ENCODE assay signal across 8 mouse cellular contexts in the genomic region with DNA sequence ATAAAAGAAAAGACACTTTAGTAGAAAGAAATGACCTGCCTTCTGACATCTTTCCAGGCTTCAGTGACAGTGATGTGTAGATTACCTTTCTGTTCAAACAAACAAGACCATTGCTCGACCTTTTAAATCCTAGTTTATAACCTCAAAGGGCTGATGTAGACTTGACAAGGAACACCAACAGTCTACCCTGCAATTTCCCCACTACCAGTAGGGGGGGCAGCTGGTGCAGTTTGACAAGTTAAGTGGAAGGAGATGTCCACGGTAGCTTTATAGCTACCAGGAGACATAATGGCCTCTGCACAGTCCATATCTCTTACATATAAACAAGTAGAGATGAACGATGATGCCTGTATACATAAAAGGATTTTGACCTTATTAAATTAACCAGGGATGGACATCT.
DNase-seq lines count a peak whose midpoint lies in the region; ATAC-seq and TF ChIP-seq lines count a peak whose summit lies in the region.

No protein-coding gene starts in this region.

- no peaks in the 10 kb centered on the region for H3K4me1 ChIP-seq in hindbrain, embryonic 11.5 days (replicated peaks; ENCODE audit: control insufficient read depth, insufficient read depth, low read length)
- no peaks in the 10 kb centered on the region for H3K4me1 ChIP-seq in hindbrain, embryonic 16.5 days (ENCODE audit: control insufficient read depth, insufficient read depth, low read depth, low read length)
- H3K4me1 ChIP-seq in ES-E14 (ENCODE audit: control insufficient read depth in 2 of 2, insufficient read depth in 2 of 2, low read length in 2 of 2, poor library complexity in 1 of 2): peaks cover 2 to 11% of the 10 kb centered on the region in 2 experiments; a peak in 3 of 4 replicates
- H3K4me1 ChIP-seq in lung, postnatal 0 days (ENCODE audit: insufficient read depth, low read depth, low read length): no peaks in the 10 kb centered on the region

- no peak for ATAC-seq in hindbrain, embryonic 11.5 days (ENCODE audit: low FRiP score)
- no peak for ATAC-seq in hindbrain, embryonic 16.5 days
- ATAC-seq in lung, postnatal 0 days: no peak

- no peaks in the 10 kb centered on the region for H3K9me3 ChIP-seq in hindbrain, embryonic 11.5 days (ENCODE audit: control insufficient read depth, low read length)
- no peaks in the 10 kb centered on the region for H3K9me3 ChIP-seq in hindbrain, embryonic 16.5 days (ENCODE audit: control insufficient read depth, low read length)
- H3K9me3 ChIP-seq in ES-E14 (ENCODE audit: control insufficient read depth, insufficient read depth, low read depth, low read length): no peaks in the 10 kb centered on the region
- no peaks in the 10 kb centered on the region for H3K9me3 ChIP-seq in lung, postnatal 0 days (ENCODE audit: low read length)

- in situ Hi-C loops in ES-E14 (cut with MboI; ENCODE audit: low sequenced_read_pairs in 2 of 2, unreplicated experiment in 2 of 2): no loop called here

- H3K4me2 ChIP-seq in hindbrain, embryonic 11.5 days (replicated peaks; ENCODE audit: low read depth, low read length): no peak overlapping the region
- H3K4me2 ChIP-seq in hindbrain, embryonic 16.5 days (ENCODE audit: low read length): no peak overlapping the region
- H3K4me2 ChIP-seq in lung, postnatal 0 days (replicated peaks; ENCODE audit: low read depth, low read length): no peak overlapping the region

- 54% methylated on average over 3 of the region's 3 CpGs for WGBS in hindbrain, embryonic 11.5 days
- WGBS in hindbrain, embryonic 16.5 days: 62% methylated on average over 3 of the region's 3 CpGs
- 18% methylated on average over 3 of the region's 3 CpGs for WGBS in lung, postnatal 0 days

- TF ChIP-seq CTCF in lung, postnatal 0 days (IDR thresholded peaks at IDR 0.05): peak; percentile 78

- no peaks in the 10 kb centered on the region for H3K36me3 ChIP-seq in hindbrain, embryonic 11.5 days (ENCODE audit: control insufficient read depth, insufficient read depth, low read length)
- H3K36me3 ChIP-seq in hindbrain, embryonic 16.5 days (ENCODE audit: control insufficient read depth, insufficient read depth, low read length): no peaks in the 10 kb centered on the region
- H3K36me3 ChIP-seq in ES-E14 (ENCODE audit: control insufficient read depth, insufficient read depth, low read length, poor library complexity, severe bottlenecking): no peaks in the 10 kb centered on the region
- no peaks in the 10 kb centered on the region for H3K36me3 ChIP-seq in lung, postnatal 0 days (ENCODE audit: insufficient read depth, low read length)

- no peak overlapping the region for H3K4me3 ChIP-seq in hindbrain, embryonic 11.5 days (ENCODE audit: low read depth, low read length)
- H3K4me3 ChIP-seq in hindbrain, embryonic 16.5 days (ENCODE audit: low read length): no peak overlapping the region
- no peak overlapping the region for H3K4me3 ChIP-seq in ES-E14 (ENCODE audit: insufficient read depth in 1 of 2, low read depth in 1 of 2, low read length in 2 of 2, poor library complexity in 1 of 2, severe bottlenecking in 1 of 2)
- H3K4me3 ChIP-seq in lung, postnatal 0 days (ENCODE audit: low read depth, low read length): no peak overlapping the region

- H3K27ac ChIP-seq in hindbrain, embryonic 11.5 days (ENCODE audit: low read depth, low read length): no peak overlapping the region
- no peak overlapping the region for H3K27ac ChIP-seq in hindbrain, embryonic 16.5 days (ENCODE audit: low read depth, low read length)
- no peak overlapping the region for H3K27ac ChIP-seq in ES-E14 (ENCODE audit: insufficient read depth, low read depth, low read length, poor library complexity, severe bottlenecking)
- H3K27ac ChIP-seq in lung, postnatal 0 days (ENCODE audit: low read length): no peak overlapping the region

- no peak overlapping the region for H3K9ac ChIP-seq in hindbrain, embryonic 11.5 days (ENCODE audit: low read depth, low read length)
- no peak overlapping the region for H3K9ac ChIP-seq in hindbrain, embryonic 16.5 days (ENCODE audit: low read depth, low read length)
- H3K9ac ChIP-seq in ES-E14 (ENCODE audit: insufficient read depth, low read depth, low read length, poor library complexity, severe bottlenecking): no peak overlapping the region
- H3K9ac ChIP-seq in lung, postnatal 0 days (replicated peaks; ENCODE audit: low read depth): no peak overlapping the region

- H3K27me3 ChIP-seq in hindbrain, embryonic 11.5 days (ENCODE audit: control insufficient read depth, insufficient read depth, low read length): no peaks in the 10 kb centered on the region
- no peaks in the 10 kb centered on the region for H3K27me3 ChIP-seq in hindbrain, embryonic 16.5 days (replicated peaks; ENCODE audit: control insufficient read depth, insufficient read depth, low read length)
- no peaks in the 10 kb centered on the region for H3K27me3 ChIP-seq in lung, postnatal 0 days (replicated peaks; ENCODE audit: insufficient read depth, low read length)

- TF ChIP-seq EP300 in lung, postnatal 0 days (IDR thresholded peaks at IDR 0.05): no peak

- DNase-seq in hindbrain, embryonic 11.5 days (ENCODE audit: low spot score): peak; percentile 68
- peak; percentile 60 for DNase-seq in ES-E14 (ENCODE audit: low read depth, low spot score)
- DNase-seq in cerebellum, adult 11-12 months: peak; percentile 53
- peak; percentile 61 to 68 for DNase-seq in frontal cortex, postnatal 36 days (ENCODE audit: low spot score in 2 of 2)
- peak; percentile 79 for DNase-seq in layer of hippocampus, adult 11-12 months (ENCODE audit: low spot score)
- DNase-seq in lung, postnatal 0 days (ENCODE audit: low spot score): peak; percentile 48
- peak; percentile 1 for DNase-seq in thymus, postnatal 25 days

TF ChIP-seq in ES-E14, 5 proteins besides CTCF, POLR2A, EP300 and RAD21:
- TF ChIP-seq ZNF384 (IDR thresholded peaks at IDR 0.05; ENCODE audit: low read depth, low read length) (no peak), HCFC1 (IDR thresholded peaks at IDR 0.05; ENCODE audit: borderline replicate concordance, insufficient read depth, low read length) (no peak), CHD2 (IDR thresholded peaks at IDR 0.05; ENCODE audit: low read depth, low read length) (no peak), MAFK (IDR thresholded peaks at IDR 0.05; ENCODE audit: insufficient read depth, low read depth, low read length) (no peak), ZC3H11A (IDR thresholded peaks at IDR 0.05; ENCODE audit: borderline replicate concordance, low read depth, low read length) (peak; percentile 22; the same call in 1 of the 2 replicates)

Comparison
In these comparisons a context has a peak if more than half of its experiments do, and no peak if none do; other contexts are left out.
1. DNase-seq: peak in every context shown above with its lines; median percentile 79 in layer of hippocampus, adult 11-12 months; 68 in hindbrain, embryonic 11.5 days; 64 in frontal cortex, postnatal 36 days; 60 in ES-E14; 53 in cerebellum, adult 11-12 months; 48 in lung, postnatal 0 days; 1 in thymus, postnatal 25 days.